Mouse (Mus musculus) heart, embryonic 15.5 days (tissue): ENCODE data around the gene Grk6. TPM values are rescaled to one million over a fixed set of nuclear protein-coding genes. Genes with fewer than 3 reads are reported as not detected.

Source experiments
- ATAC-seq: fragments of 200-750 bp; cut with Nextera tagmentation; replicated peaks from 2 replicates; pipeline ENCODE4 v1.8.0; 2017; ENCODE audit warnings: low read depth, moderate TSS enrichment; ENCODE audit not compliant: insufficient number of reproducible peaks, insufficient read depth, low FRiP score
- H3K27ac ChIP-seq: fragments of 300-500 bp; sonication (generic); 2 replicates; pipeline ENCODE4 v1.5.1; 2015; ENCODE audit warnings: mild to moderate bottlenecking, inconsistent platforms
- H3K27me3 ChIP-seq: fragments of 300-500 bp; sonication (generic); 2 replicates; pipeline ENCODE4 v1.6.1; 2015; ENCODE audit warnings: inconsistent platforms
- H3K36me3 ChIP-seq: fragments of 300-500 bp; sonication (generic); 2 replicates; pipeline ENCODE4 v1.6.1; 2015; ENCODE audit warnings: mild to moderate bottlenecking, inconsistent platforms
- H3K4me1 ChIP-seq: fragments of 300-500 bp; sonication (generic); replicated peaks from 2 replicates; pipeline ENCODE4 v1.6.1; 2015; ENCODE audit warnings: inconsistent platforms
- H3K4me2 ChIP-seq: fragments of 300-500 bp; sonication (generic); 2 replicates; pipeline ENCODE4 v1.6.1; 2015; ENCODE audit warnings: inconsistent platforms, mild to moderate bottlenecking, moderate library complexity
- H3K4me3 ChIP-seq: fragments of 300-500 bp; sonication (generic); 2 replicates; pipeline ENCODE4 v1.5.1; 2015; ENCODE audit warnings: mild to moderate bottlenecking, inconsistent platforms
- H3K9ac ChIP-seq: fragments of 300-500 bp; sonication (generic); 2 replicates; pipeline ENCODE4 v1.6.1; 2015; ENCODE audit warnings: mild to moderate bottlenecking, inconsistent platforms
- H3K9me3 ChIP-seq: fragments of 300-500 bp; sonication (generic); replicated peaks from 2 replicates; pipeline ENCODE4 v1.6.1; 2016; ENCODE audit warnings: inconsistent platforms
- WGBS: fragments of 180-500 bp; shearing (Covaris S2); methylation state at CpG from one replicate; pipeline ENCODE4 v1.1.7; 2015; ENCODE audit warnings: mixed read lengths; 5-methylcytosine and 5-hydroxymethylcytosine counted together
- polyA plus RNA-seq: library from polyadenylated mRNA; unstranded; fragments of >200 nt; fragmentation: Nextera tagmentation; extraction: Ambion mirVana; gene quantifications from 2 replicates; pipeline ENCODE4 v1.2.1, GENCODE M21; 2015

Grk6 gene
- polyA plus RNA-seq, 1 experiment from 2014 or later, result 15.5 TPM

- peaks cover 7% of the 10 kb centered on the region; the same call in 1 of the 2 replicates for H3K36me3 ChIP-seq
- H3K4me3 ChIP-seq, result no peak overlapping the region
- WGBS, result 73% methylated on average over 9 of the region's 9 CpGs
- H3K4me2 ChIP-seq, result no peak overlapping the region
- H3K9me3 ChIP-seq, result no peaks in the 10 kb centered on the region
- H3K9ac ChIP-seq, result no peak overlapping the region
- no peak for ATAC-seq
- H3K4me1 ChIP-seq, result peaks cover 28% of the 10 kb centered on the region
- no peak overlapping the region for H3K27ac ChIP-seq
- H3K27me3 ChIP-seq, result peaks cover 82% of the 10 kb centered on the region
These were observed 25.5 kb downstream of the Grk6 start for GRCm38 (mm10) chr13:55470372-55470771.

DNA sequence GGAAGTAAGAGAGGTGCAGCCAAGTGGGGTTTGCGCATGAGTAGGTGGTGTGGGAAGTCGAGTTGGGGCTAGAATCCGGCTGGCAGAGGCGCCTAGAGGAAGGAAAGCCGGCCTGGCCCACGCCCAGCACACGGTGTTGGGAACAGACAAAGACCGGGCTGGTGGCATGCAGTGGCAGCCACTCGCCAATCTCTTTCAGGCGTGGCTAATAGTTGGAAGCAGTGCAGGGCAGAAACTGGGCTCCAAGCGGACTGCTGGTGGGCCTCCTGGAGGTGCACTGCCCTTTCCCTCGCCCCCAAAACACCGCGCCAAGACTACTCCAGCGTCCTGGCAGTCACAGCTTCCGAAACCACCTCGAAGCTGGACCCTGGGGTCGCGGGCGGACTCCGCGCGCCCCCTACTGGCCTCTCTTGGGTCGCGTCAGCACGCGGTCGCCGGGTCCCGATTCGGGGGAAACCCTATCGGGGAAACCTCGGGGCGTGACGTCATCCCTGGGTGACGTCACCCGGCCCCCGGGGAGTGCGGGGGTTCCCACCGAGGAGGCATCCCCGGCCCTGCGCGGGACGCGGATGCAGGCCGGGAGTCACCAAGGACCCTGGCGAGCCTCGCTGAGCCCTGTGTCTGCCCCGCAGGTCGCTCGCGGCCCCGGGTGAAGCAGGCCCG lies 26.4 kb downstream of the Grk6 start:
- Histone ChIP-seq H3K9me3 (no peaks in the 10 kb centered on the region), H3K9ac (peak overlapping the region; percentile 71), H3K27ac (peak overlapping the region; percentile 45; the same call in 1 of the 2 replicates), H3K4me3 (peak overlapping the region; percentile 69), H3K4me1 (peaks cover 28% of the 10 kb centered on the region), H3K27me3 (peaks cover 82% of the 10 kb centered on the region), H3K36me3 (peaks cover 16% of the 10 kb centered on the region; the same call in 1 of the 2 replicates), H3K4me2 (peak overlapping the region; percentile 100)
- WGBS, result 1% methylated on average over 53 of the region's 54 CpGs
- ATAC-seq, result peak; percentile 61

DNA sequence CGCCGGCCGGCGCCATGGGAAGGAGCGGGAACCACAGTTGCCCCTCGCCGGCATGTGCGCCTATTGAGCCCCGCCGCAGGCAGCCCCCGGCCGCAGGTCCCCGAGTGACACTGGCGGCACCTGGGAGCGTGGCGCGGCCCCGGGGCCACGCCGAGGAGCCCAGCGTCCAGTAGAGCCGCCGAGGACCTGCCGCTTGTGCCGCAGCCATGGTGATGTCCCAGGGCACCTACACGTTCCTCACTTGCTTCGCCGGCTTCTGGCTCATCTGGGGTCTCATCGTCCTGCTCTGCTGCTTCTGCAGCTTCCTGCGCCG lies 26.9 kb downstream of the Grk6 start:
- Histone ChIP-seq H3K9me3 (no peaks in the 10 kb centered on the region), H3K4me1 (peaks cover 28% of the 10 kb centered on the region), H3K9ac (peak overlapping the region; percentile 71), H3K4me3 (peak overlapping the region; percentile 69), H3K4me2 (peak overlapping the region; percentile 100), H3K27ac (peak overlapping the region; percentile 45; the same call in 1 of the 2 replicates), H3K27me3 (peaks cover 82% of the 10 kb centered on the region), H3K36me3 (peaks cover 21% of the 10 kb centered on the region; the same call in 1 of the 2 replicates)
- peak; percentile 23 for ATAC-seq
- 0% methylated on average over 31 of the region's 31 CpGs for WGBS

DNA sequence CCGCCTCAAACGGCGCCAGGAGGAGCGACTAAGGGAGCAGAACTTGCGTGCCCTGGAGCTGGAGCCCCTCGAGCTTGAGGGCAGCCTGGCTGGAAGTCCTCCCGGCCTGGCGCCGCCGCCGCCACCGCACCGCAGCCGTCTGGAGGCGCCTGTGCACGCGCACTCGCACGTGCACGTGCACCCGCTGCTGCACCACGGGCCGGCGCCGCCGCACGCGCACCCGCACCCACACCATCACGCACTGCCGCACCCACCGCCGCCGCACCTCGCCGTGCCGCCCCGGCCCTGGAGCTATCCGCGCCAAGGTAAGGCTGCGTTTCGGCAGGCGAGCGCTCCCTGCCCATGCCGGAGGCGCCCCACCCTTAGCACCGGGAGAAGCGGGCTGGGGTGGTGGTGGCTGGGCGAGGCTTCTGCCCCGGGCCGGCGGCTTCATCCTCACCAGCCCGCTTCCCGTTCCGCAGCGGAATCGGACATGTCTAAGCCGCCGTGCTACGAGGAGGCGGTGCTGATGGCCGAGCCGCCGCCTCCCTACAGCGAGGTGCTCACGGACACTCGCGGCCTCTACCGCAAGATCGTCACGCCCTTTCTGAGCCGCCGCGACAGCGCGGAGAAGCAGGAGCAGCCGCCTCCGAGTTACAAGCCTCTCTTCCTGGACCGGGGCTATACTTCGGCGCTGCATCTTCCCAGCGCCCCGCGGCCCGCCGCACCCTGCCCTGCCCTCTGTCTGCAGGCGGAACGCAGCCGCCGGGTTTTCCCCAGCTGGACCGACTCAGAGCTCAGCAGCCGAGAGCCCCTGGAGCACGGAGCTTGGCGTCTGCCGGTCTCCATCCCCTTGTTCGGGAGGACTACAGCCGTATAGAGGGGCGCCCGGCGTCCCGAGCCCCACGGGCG lies 27.5 kb downstream of the Grk6 start:
- peaks cover 28% of the 10 kb centered on the region for H3K4me1 ChIP-seq
- peak overlapping the region; percentile 69 for H3K4me3 ChIP-seq
- peaks cover 21% of the 10 kb centered on the region; the same call in 1 of the 2 replicates for H3K36me3 ChIP-seq
- peaks cover 79% of the 10 kb centered on the region for H3K27me3 ChIP-seq
- H3K9me3 ChIP-seq, result no peaks in the 10 kb centered on the region
- ATAC-seq, result peak; percentile 21
- WGBS, result under 1% methylated on average over 96 of the region's 103 CpGs
- peak overlapping the region; percentile 100 for H3K4me2 ChIP-seq
- H3K9ac ChIP-seq, result peak overlapping the region; percentile 71
- peak overlapping the region; percentile 45 for H3K27ac ChIP-seq

- Histone ChIP-seq H3K9ac (peak overlapping the region; percentile 71), H3K4me1 (peaks cover 28% of the 10 kb centered on the region), H3K9me3 (no peaks in the 10 kb centered on the region), H3K36me3 (peaks cover 21% of the 10 kb centered on the region; the same call in 1 of the 2 replicates), H3K27ac (peak overlapping the region; percentile 45), H3K4me3 (peak overlapping the region; percentile 69), H3K4me2 (peak overlapping the region; percentile 100), H3K27me3 (peaks cover 72% of the 10 kb centered on the region)
- ATAC-seq, result no peak
- 30% methylated on average over 18 of the region's 18 CpGs for WGBS
These were observed 28.4 kb downstream of the Grk6 start for GRCm38 (mm10) chr13:55473076-55473831.

- Histone ChIP-seq H3K4me2 (no peak overlapping the region), H3K4me3 (no peak overlapping the region), H3K27me3 (peaks cover 70% of the 10 kb centered on the region), H3K36me3 (peaks cover 21% of the 10 kb centered on the region; the same call in 1 of the 2 replicates), H3K9me3 (no peaks in the 10 kb centered on the region), H3K9ac (no peak overlapping the region), H3K27ac (no peak overlapping the region), H3K4me1 (peaks cover 32% of the 10 kb centered on the region)
- WGBS, result 73% methylated on average over 11 of the region's 11 CpGs
- ATAC-seq, result no peak
These were observed 29.1 kb downstream of the Grk6 start for GRCm38 (mm10) chr13:55473961-55474360.

- Histone ChIP-seq H3K9ac (no peak overlapping the region), H3K27ac (no peak overlapping the region), H3K4me1 (peaks cover 39% of the 10 kb centered on the region), H3K27me3 (peaks cover 66% of the 10 kb centered on the region), H3K9me3 (no peaks in the 10 kb centered on the region), H3K4me2 (no peak overlapping the region), H3K4me3 (no peak overlapping the region), H3K36me3 (peaks cover 21% of the 10 kb centered on the region; the same call in 1 of the 2 replicates)
- ATAC-seq, result no peak
- WGBS, result 68% methylated on average over 5 of the region's 5 CpGs
These were observed 29.8 kb downstream of the Grk6 start for GRCm38 (mm10) chr13:55474621-55475069.

DNA sequence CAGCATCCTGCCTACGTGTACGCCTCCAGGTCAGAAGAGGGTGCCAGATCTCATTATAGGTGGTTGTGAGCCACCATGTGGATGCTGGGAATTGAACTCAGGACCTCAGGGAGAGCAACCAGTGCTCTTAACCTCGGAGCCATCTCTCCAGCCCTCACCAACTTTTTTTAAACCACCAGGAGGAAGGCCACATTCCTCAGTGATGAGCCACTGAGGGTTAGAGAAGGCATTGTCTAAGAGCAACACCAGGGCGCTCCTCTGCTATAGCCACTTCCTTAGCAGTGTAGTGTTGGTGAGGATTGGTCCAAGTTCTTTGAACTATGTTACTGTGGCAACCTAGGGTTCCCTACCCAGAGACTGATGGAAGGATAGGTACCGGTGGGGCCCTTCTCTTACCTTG lies 30.9 kb downstream of the Grk6 start:
- peaks cover 30% of the 10 kb centered on the region for H3K36me3 ChIP-seq
- H3K9ac ChIP-seq, result no peak overlapping the region
- peaks cover 55% of the 10 kb centered on the region for H3K27me3 ChIP-seq
- no peaks in the 10 kb centered on the region for H3K9me3 ChIP-seq
- 83% methylated on average over 5 of the region's 5 CpGs for WGBS
- H3K27ac ChIP-seq, result no peak overlapping the region
- peaks cover 37% of the 10 kb centered on the region for H3K4me1 ChIP-seq
- H3K4me2 ChIP-seq, result no peak overlapping the region
- H3K4me3 ChIP-seq, result no peak overlapping the region
- no peak for ATAC-seq

DNA sequence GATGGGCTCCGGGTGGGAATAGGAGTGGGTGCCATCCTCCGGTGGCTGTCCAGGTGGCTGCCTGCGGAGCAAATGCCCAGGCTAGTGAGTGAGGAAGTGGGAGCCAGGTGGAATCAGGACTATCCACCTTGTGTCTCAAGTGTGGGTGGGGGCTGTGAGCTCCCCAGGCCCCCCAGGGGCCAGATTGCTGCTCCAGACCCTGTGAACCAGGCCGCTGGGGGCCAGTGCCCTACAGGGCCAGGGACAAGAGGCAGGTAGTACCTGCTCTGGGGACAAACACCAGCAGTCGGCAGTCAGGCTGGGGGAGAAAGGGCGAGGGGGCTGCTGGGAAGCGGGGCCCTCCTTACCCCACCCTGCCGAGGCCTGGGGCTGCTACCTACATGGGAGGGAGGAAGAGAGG lies 31.4 kb downstream of the Grk6 start:
- Histone ChIP-seq H3K9ac (no peak overlapping the region), H3K9me3 (no peaks in the 10 kb centered on the region), H3K36me3 (peaks cover 35% of the 10 kb centered on the region), H3K4me2 (no peak overlapping the region), H3K27me3 (peaks cover 50% of the 10 kb centered on the region), H3K27ac (no peak overlapping the region), H3K4me1 (peaks cover 32% of the 10 kb centered on the region), H3K4me3 (no peak overlapping the region)
- no peak for ATAC-seq
- 90% methylated on average over 8 of the region's 8 CpGs for WGBS

- Histone ChIP-seq H3K27ac (no peak overlapping the region), H3K4me3 (no peak overlapping the region), H3K9me3 (no peaks in the 10 kb centered on the region), H3K27me3 (peaks cover 56% of the 10 kb centered on the region), H3K4me1 (peaks cover 28% of the 10 kb centered on the region), H3K36me3 (peaks cover 44% of the 10 kb centered on the region), H3K9ac (no peak overlapping the region), H3K4me2 (no peak overlapping the region)
- ATAC-seq, result no peak
- WGBS, result 70% methylated on average over 16 of the region's 16 CpGs
These were observed 32.6 kb downstream of the Grk6 start for GRCm38 (mm10) chr13:55477492-55477891.

- no peak for ATAC-seq
- Histone ChIP-seq H3K4me2 (no peak overlapping the region), H3K4me3 (no peak overlapping the region), H3K9ac (no peak overlapping the region), H3K4me1 (peaks cover 28% of the 10 kb centered on the region), H3K36me3 (peaks cover 44% of the 10 kb centered on the region), H3K9me3 (no peaks in the 10 kb centered on the region), H3K27me3 (peaks cover 58% of the 10 kb centered on the region), H3K27ac (no peak overlapping the region)
- 53% methylated on average over 5 of the region's 5 CpGs for WGBS
These were observed 33.2 kb downstream of the Grk6 start for GRCm38 (mm10) chr13:55478036-55478435.
